ENCODE assay signal across 11 mouse cellular contexts in genomic region chr16:8872019-8872418, GRCm38 (mm10). TPM values are rescaled to one million over a fixed set of nuclear protein-coding genes. Genes with fewer than 3 reads are reported as not detected.
A peak's percentile ranks its signal among the peaks of the same experiment; 100 is the strongest.
DNase-seq lines count a peak whose midpoint lies in the region; ATAC-seq and TF ChIP-seq lines count a peak whose summit lies in the region.
"Had no signal": no experiment of that assay in that cellular context is flagged by ENCODE, and none has a peak within 500 bp of the region (broad histone marks: within the 10 kb centered on the region; RNA-seq: fewer than 3 reads in every experiment).

No protein-coding gene starts in this region.

- TF ChIP-seq CTCF in ES-Bruce4 (IDR thresholded peaks at IDR 0.05; ENCODE audit: low read depth, low read length): peak; percentile 71

- peak; percentile 85 for ATAC-seq in liver, embryonic 12.5 days

- H3K27ac ChIP-seq in heart, embryonic 10.5 days: no peak overlapping the region
- H3K27ac ChIP-seq in ES-Bruce4 (ENCODE audit: insufficient read depth, low read length): 0 out of 2 replicates have a peak overlapping the region, but pooled peaks have one; percentile 18
- H3K27ac ChIP-seq in liver, embryonic 12.5 days: no peak overlapping the region
- H3K27ac ChIP-seq: hindbrain, embryonic 10.5 days; limb, embryonic 10.5 days had no signal

- DNase-seq in heart, embryonic 10.5 days (ENCODE audit: low spot score): peak; percentile 82
- no peak for DNase-seq in heart, adult 18-20 months
- peak; percentile 29 for DNase-seq in brain, adult 2 months (ENCODE audit: low read depth, low spot score)
- no peak for DNase-seq in layer of hippocampus, adult 8-10 months (ENCODE audit: low spot score in 2 of 2)
- no peak for DNase-seq in gastrocnemius, adult 18-20 months (ENCODE audit: low spot score)
- no peak for DNase-seq in thymus, adult 18-20 months
- DNase-seq: gastrocnemius, postnatal 14 days had no signal

- no peak for TF ChIP-seq EP300 in ES-Bruce4 (IDR thresholded peaks at IDR 0.05; ENCODE audit: insufficient read depth, low read depth, low read length)

- 0 out of 2 replicates have a peak, but pooled peaks cover 3% of the 10 kb centered on the region for H3K4me1 ChIP-seq in heart, embryonic 10.5 days
- peaks cover 5% of the 10 kb centered on the region for H3K4me1 ChIP-seq in ES-Bruce4 (ENCODE audit: control insufficient read depth, insufficient read depth, low read length)
- peaks cover 41% of the 10 kb centered on the region for H3K4me1 ChIP-seq in liver, embryonic 12.5 days
- H3K4me1 ChIP-seq: limb, embryonic 10.5 days had no signal

- H3K36me3 ChIP-seq in heart, embryonic 10.5 days: no peaks in the 10 kb centered on the region
- H3K36me3 ChIP-seq in ES-Bruce4 (ENCODE audit: control insufficient read depth, insufficient read depth, low read length, poor library complexity, severe bottlenecking): no peaks in the 10 kb centered on the region
- H3K36me3 ChIP-seq in liver, embryonic 12.5 days: no peaks in the 10 kb centered on the region
- H3K36me3 ChIP-seq: hindbrain, embryonic 10.5 days; limb, embryonic 10.5 days had no signal

- H3K4me2 ChIP-seq in liver, embryonic 12.5 days: peak overlapping the region; percentile 34

- no peaks in the 10 kb centered on the region for H3K27me3 ChIP-seq in heart, embryonic 10.5 days (ENCODE audit: insufficient read depth, poor library complexity, severe bottlenecking)
- no peaks in the 10 kb centered on the region for H3K27me3 ChIP-seq in ES-Bruce4 (ENCODE audit: control insufficient read depth, insufficient read depth, low read length, poor library complexity, severe bottlenecking)
- H3K27me3 ChIP-seq in liver, embryonic 12.5 days (replicated peaks): no peaks in the 10 kb centered on the region

- 43% methylated on average over 5 of the region's 5 CpGs for WGBS in heart, embryonic 10.5 days
- WGBS in liver, embryonic 12.5 days (ENCODE audit: insufficient replicate concordance): 28% methylated on average over 5 of the region's 5 CpGs

- H3K9ac ChIP-seq in ES-Bruce4 (ENCODE audit: low read depth, poor library complexity, severe bottlenecking): no peak overlapping the region
- H3K9ac ChIP-seq in liver, embryonic 12.5 days: no peak overlapping the region

- TF ChIP-seq POLR2A in ES-Bruce4 (IDR thresholded peaks at IDR 0.05; ENCODE audit: insufficient read depth, low read length): no peak

- H3K9me3 ChIP-seq in heart, embryonic 10.5 days: no peaks in the 10 kb centered on the region
- no peaks in the 10 kb centered on the region for H3K9me3 ChIP-seq in ES-Bruce4 (replicated peaks; ENCODE audit: control insufficient read depth, insufficient read depth, low read length, poor library complexity, severe bottlenecking)
- H3K9me3 ChIP-seq in liver, embryonic 12.5 days (replicated peaks): no peaks in the 10 kb centered on the region
- H3K9me3 ChIP-seq: hindbrain, embryonic 10.5 days; limb, embryonic 10.5 days had no signal

- no peak overlapping the region for H3K4me3 ChIP-seq in heart, embryonic 10.5 days
- H3K4me3 ChIP-seq in ES-Bruce4 (ENCODE audit: low read depth, low read length): no peak overlapping the region
- H3K4me3 ChIP-seq in liver, embryonic 12.5 days: no peak overlapping the region
- H3K4me3 ChIP-seq: hindbrain, embryonic 10.5 days; limb, embryonic 10.5 days had no signal

RNA-seq across cellular contexts. Expression of gene 1810013L24Rik, which starts 42.1 kb away (rescaled TPM):
- 17.3 and 21.3 TPM in 2 replicates for polyA plus RNA-seq in heart, embryonic 10.5 days (2016; fragmentation: Nextera tagmentation; extraction: Ambion mirVana)
- total RNA-seq in heart, adult 18-20 months (2021): 100 to 1,000 TPM; 113 to 118 TPM
- polyA plus RNA-seq in ES-Bruce4 (2011; ENCODE audit: insufficient read depth, insufficient read length, low read depth, missing spikeins): 63.8 and 65.8 TPM in 2 replicates
- polyA plus RNA-seq in liver, embryonic 12.5 days (2016; fragmentation: Nextera tagmentation; extraction: Ambion mirVana): 23.2 and 23.9 TPM in 2 replicates
- 100 to 1,000 TPM; 103 to 112 (median 106) TPM for total RNA-seq in layer of hippocampus, adult 8-10 months (2022)
- total RNA-seq in gastrocnemius, adult 18-20 months (2021): 10 to 100 TPM; 78.1 to 92.4 TPM

Comparison
In these comparisons a context has a peak if more than half of its experiments do, and no peak if none do; other contexts are left out.
1. DNase-seq: peak in heart, embryonic 10.5 days (single experiment) and brain, adult 2 months (single experiment); none in heart, adult 18-20 months (0 of 2), layer of hippocampus, adult 8-10 months (0 of 2), gastrocnemius, adult 18-20 months (single experiment) and thymus, adult 18-20 months (0 of 2).